Mouse (Mus musculus): Measurements from ENCODE around the gene Rab11fip5.

- no peak for TF ChIP-seq POLR2A (IDR thresholded peaks at IDR 0.05; ENCODE audit: borderline replicate concordance, insufficient read depth, low read length)
- TF ChIP-seq CTCF (IDR thresholded peaks at IDR 0.05; ENCODE audit: borderline replicate concordance, insufficient read depth, low read depth, low read length) = no peak
Measured at GRCm38 (mm10) chr6:85320445-85320866, 54.0 kb downstream of the Rab11fip5 start.

Data from cerebellum, adult 2 months (tissue).